Comparison of ENCODE assay signal across 8 mouse cellular contexts in genomic region chr12:119237241-119237920, GRCm38 (mm10). TPM values are rescaled to one million over a fixed set of nuclear protein-coding genes. Genes with fewer than 3 reads are reported as not detected.
DNase-seq lines count a peak whose midpoint lies in the region; ATAC-seq and TF ChIP-seq lines count a peak whose summit lies in the region.

No protein-coding gene starts in this region.

- no peak for TF ChIP-seq POLR2A in small intestine, adult 2 months (IDR thresholded peaks at IDR 0.05; ENCODE audit: low read depth, low read length)

- no peaks in the 10 kb centered on the region for H3K36me3 ChIP-seq in kidney, embryonic 14.5 days (ENCODE audit: control insufficient read depth, insufficient read depth, low read length)
- H3K36me3 ChIP-seq in forebrain, embryonic 16.5 days (ENCODE audit: control insufficient read depth, insufficient read depth) = no peaks in the 10 kb centered on the region
- H3K36me3 ChIP-seq in limb, embryonic 15.5 days = no peaks in the 10 kb centered on the region
- H3K36me3 ChIP-seq in small intestine, adult 2 months (ENCODE audit: control insufficient read depth, insufficient read depth, low read length) = no peaks in the 10 kb centered on the region

- H3K27ac ChIP-seq in kidney, embryonic 14.5 days (ENCODE audit: low read depth, low read length) = peak overlapping the region; percentile 85; the same call in 1 of the 2 replicates
- H3K27ac ChIP-seq in forebrain, embryonic 16.5 days (ENCODE audit: low read length) = peak overlapping the region; percentile 96
- peak overlapping the region; percentile 93 for H3K27ac ChIP-seq in limb, embryonic 15.5 days
- H3K27ac ChIP-seq in small intestine, adult 2 months (ENCODE audit: insufficient read depth, low read depth, low read length) = no peak overlapping the region

- H3K9me3 ChIP-seq in kidney, embryonic 14.5 days (ENCODE audit: control insufficient read depth, low read length) = no peaks in the 10 kb centered on the region
- H3K9me3 ChIP-seq in forebrain, embryonic 16.5 days (ENCODE audit: control insufficient read depth, low read length) = no peaks in the 10 kb centered on the region
- no peaks in the 10 kb centered on the region for H3K9me3 ChIP-seq in limb, embryonic 15.5 days

- H3K4me2 ChIP-seq in kidney, embryonic 14.5 days (replicated peaks; ENCODE audit: low read depth, low read length) = peak overlapping the region; percentile 87
- H3K4me2 ChIP-seq in forebrain, embryonic 16.5 days (ENCODE audit: low read length) = peak overlapping the region; percentile 84
- peak overlapping the region; percentile 90 for H3K4me2 ChIP-seq in limb, embryonic 15.5 days

- WGBS in kidney, embryonic 14.5 days = 2% methylated on average over 13 of the region's 13 CpGs
- 0% methylated on average over 13 of the region's 13 CpGs for WGBS in forebrain, embryonic 16.5 days
- WGBS in limb, embryonic 15.5 days = 5% methylated on average over 13 of the region's 13 CpGs
- 13% methylated on average over 13 of the region's 13 CpGs for WGBS in small intestine, adult 2 months

- no peaks in the 10 kb centered on the region for H3K27me3 ChIP-seq in kidney, embryonic 14.5 days (ENCODE audit: control insufficient read depth, insufficient read depth, low read length)
- no peaks in the 10 kb centered on the region for H3K27me3 ChIP-seq in forebrain, embryonic 16.5 days (replicated peaks; ENCODE audit: control insufficient read depth, insufficient read depth, low read length)
- H3K27me3 ChIP-seq in limb, embryonic 15.5 days = no peaks in the 10 kb centered on the region
- no peaks in the 10 kb centered on the region for H3K27me3 ChIP-seq in small intestine, adult 2 months (ENCODE audit: control insufficient read depth, insufficient read depth, low read length)

- H3K4me1 ChIP-seq in kidney, embryonic 14.5 days (ENCODE audit: control insufficient read depth, insufficient read depth, low read length) = no peaks in the 10 kb centered on the region
- peaks cover 18% of the 10 kb centered on the region for H3K4me1 ChIP-seq in forebrain, embryonic 16.5 days (replicated peaks; ENCODE audit: control insufficient read depth, insufficient read depth, low read length)
- H3K4me1 ChIP-seq in limb, embryonic 15.5 days = peaks cover 5% of the 10 kb centered on the region; the same call in 1 of the 2 replicates
- H3K4me1 ChIP-seq in small intestine, adult 2 months (ENCODE audit: control insufficient read depth, insufficient read depth, insufficient read length, low read length) = no peaks in the 10 kb centered on the region

- H3K9ac ChIP-seq in kidney, embryonic 14.5 days (ENCODE audit: low read depth, low read length) = peak overlapping the region; percentile 74
- H3K9ac ChIP-seq in forebrain, embryonic 16.5 days (replicated peaks; ENCODE audit: low read depth, low read length) = peak overlapping the region; percentile 88
- peak overlapping the region; percentile 62 for H3K9ac ChIP-seq in limb, embryonic 15.5 days

- peak overlapping the region; percentile 62 for H3K4me3 ChIP-seq in kidney, embryonic 14.5 days (ENCODE audit: low read length)
- H3K4me3 ChIP-seq in forebrain, embryonic 16.5 days (replicated peaks; ENCODE audit: low read length) = peak overlapping the region; percentile 72
- peak overlapping the region; percentile 59 for H3K4me3 ChIP-seq in limb, embryonic 15.5 days
- H3K4me3 ChIP-seq in small intestine, adult 2 months (ENCODE audit: low read depth, low read length) = peak overlapping the region; percentile 62

- TF ChIP-seq CTCF in small intestine, adult 2 months (IDR thresholded peaks at IDR 0.05; ENCODE audit: extremely low read depth, insufficient read length, insufficient replicate concordance, low read depth, low read length) = no peak

- DNase-seq in kidney, adult 8-10 months = no peak
- DNase-seq in gastrocnemius, adult 18-20 months (ENCODE audit: low spot score) = no peak
- DNase-seq in right cerebral cortex, postnatal 36 days (ENCODE audit: low spot score in 2 of 2) = no peak

- ATAC-seq in kidney, embryonic 14.5 days (ENCODE audit: low FRiP score, low TSS enrichment) = no peak
- ATAC-seq in activated CD4-positive, CD25-positive, alpha-beta regulatory T cell, adult 4 months = peak; percentile 22
- ATAC-seq in forebrain, embryonic 16.5 days = peak; percentile 34; the same call in 1 of the 2 replicates
- ATAC-seq in limb, embryonic 15.5 days (ENCODE audit: insufficient number of reproducible peaks, low FRiP score, low TSS enrichment, low read depth) = no peak

RNA-seq across cellular contexts. Expression of gene Itgb8, which starts 1.2 kb away (rescaled TPM):
- 3.0 and 3.7 TPM in 2 replicates for polyA plus RNA-seq in kidney, embryonic 14.5 days (2014; fragmentation: Nextera tagmentation; extraction: Ambion mirVana)
- polyA plus RNA-seq in activated CD4-positive, CD25-positive, alpha-beta regulatory T cell, adult 4 months (2017; shearing (Covaris generic)) = 10 to 100 TPM; 11.3 to 15.6 TPM
- 10.2 and 11.9 TPM in 2 replicates for polyA plus RNA-seq in forebrain, embryonic 16.5 days (2015; fragmentation: Nextera tagmentation; extraction: Ambion mirVana)
- polyA plus RNA-seq in limb, embryonic 15.5 days (2015; fragmentation: Nextera tagmentation; extraction: Ambion mirVana) = 3.2 and 3.5 TPM in 2 replicates
- 0.08 and 0.14 TPM in 2 replicates for polyA plus RNA-seq in small intestine, adult 2 months (2012; rRNA removed)
- under 1 TPM; 0.32 to 0.50 TPM for total RNA-seq in gastrocnemius, adult 18-20 months (2021)

Comparison
In these comparisons a context has a peak if more than half of its experiments do, and no peak if none do; other contexts are left out.
1. ATAC-seq: peak in activated CD4-positive, CD25-positive, alpha-beta regulatory T cell, adult 4 months (single experiment) and forebrain, embryonic 16.5 days (single experiment); none in kidney, embryonic 14.5 days (single experiment) and limb, embryonic 15.5 days (single experiment).
2. Peak in every context shown above with its lines, with median percentiles within 50 percentile points of each other: H3K4me2 ChIP-seq, H3K4me3 ChIP-seq and H3K9ac ChIP-seq.